Mouse (Mus musculus) heart, adult 2 months (tissue): ENCODE measurements around the gene Nanos2.

Experiments
- EP300 ChIP-seq: fragments of 200-500 bp; IDR thresholded peaks from 2 replicates; pipeline ENCODE4 v1.6.1; 2011; ENCODE audit warnings: low read depth, low read length, control low read depth; ENCODE audit not compliant: insufficient read depth
- POLR2A ChIP-seq: fragments of 200-500 bp; IDR thresholded peaks from 2 replicates; pipeline ENCODE4 v1.6.1; 2011; ENCODE audit warnings: mild to moderate bottlenecking, low read depth, low read length, control low read depth; ENCODE audit not compliant: insufficient read depth

GRCm38 (mm10) chr7:19001807-19002085 lies 14.5 kb downstream of the Nanos2 start:
- TF ChIP-seq EP300 (no peak), POLR2A (no peak)
